Mouse (Mus musculus) heart, postnatal 25 days (tissue): ENCODE data around the gene Stip1. TPM values are rescaled to one million over a fixed set of nuclear protein-coding genes. Genes with fewer than 3 reads are reported as not detected.

ENCODE experiments used
- DNase-seq: peaks from one replicate; pipeline ENCODE4 v3.0.0; 2022; ENCODE audit warnings: low spot score
- intact Hi-C: fragments of 180-260 bp; cut with DNase I; formaldehyde crosslinking; loops from one replicate; pipeline ENCODE4 v1.15.1; 2025
- total RNA-seq, 2 experiments: library from RNA; stranded (reverse); gene quantifications; 2 replicates each; pipeline ENCODE4 v1.2.3; 2021

Gene Stip1
- total RNA-seq, 2 experiments from 2014 or later, result 110 to 129 TPM

GRCm38 (mm10) chr19:6972247-6972917 lies 67.4 kb downstream of the Stip1 start:
- intact Hi-C loops, result no loop called here
- DNase-seq, result no peak

- no peak for DNase-seq
- intact Hi-C loops, result no loop called here
These were observed 68.1 kb downstream of the Stip1 start for GRCm38 (mm10) chr19:6971644-6972043.

Other genes with a start within 250 kb of the Stip1 start
- 10 to 100 TPM; 17.2 to 19.0 TPM for gene Rps6ka4, start 199.3 kb downstream of the Stip1 start, total RNA-seq
- under 1 TPM; 0.55 to 0.73 TPM for gene Ccdc88b, start 181.8 kb downstream of the Stip1 start, total RNA-seq
- gene Trmt112, start 130.3 kb downstream of the Stip1 start, total RNA-seq, result 10 to 100 TPM; 29.2 to 32.6 TPM
- 100 to 1,000 TPM; 722 to 748 TPM for gene Prdx5, start 129.9 kb downstream of the Stip1 start, total RNA-seq
- 100 to 1,000 TPM; 146 to 156 TPM for gene Esrra, start 118.2 kb downstream of the Stip1 start, total RNA-seq
- not detected for gene Catsperz, start 114.6 kb downstream of the Stip1 start, total RNA-seq
- gene Kcnk4, start 105.5 kb downstream of the Stip1 start, total RNA-seq, result under 1 TPM; 0.20 to 0.36 TPM
- gene Bad, start 98.1 kb downstream of the Stip1 start, total RNA-seq, result 10 to 100 TPM; 24.4 to 27.3 TPM
- gene Gpr137, start 97.5 kb downstream of the Stip1 start, total RNA-seq, result 10 to 100 TPM; 35.0 to 38.8 TPM
- gene Ppp1r14b, start 65.0 kb downstream of the Stip1 start, total RNA-seq, result 100 to 1,000 TPM in 1 of 2 experiments, 10 to 100 TPM in 1; 83.5 to 112 TPM
- gene Plcb3, start 63.5 kb downstream of the Stip1 start, total RNA-seq, result 10 to 100 TPM; 15.6 to 17.7 TPM
- gene Fkbp2, start 59.5 kb downstream of the Stip1 start, total RNA-seq, result 10 to 100 TPM; 16.5 to 22.2 TPM
- 100 to 1,000 TPM; 410 to 431 TPM for gene Vegfb, start 52.3 kb downstream of the Stip1 start, total RNA-seq
- 10 to 100 TPM; 48.2 to 56.1 TPM for gene Dnajc4, start 47.4 kb downstream of the Stip1 start, total RNA-seq
- 10 to 100 TPM; 26.9 to 27.9 TPM for gene Nudt22, start 43.9 kb downstream of the Stip1 start, total RNA-seq
- gene Trpt1, start 43.8 kb downstream of the Stip1 start, total RNA-seq, result 10 to 100 TPM; 23.1 to 24.0 TPM
- 1 to 10 TPM; 4.4 to 4.7 TPM for gene Fermt3, start 20.5 kb downstream of the Stip1 start, total RNA-seq
- 100 to 1,000 TPM; 240 to 243 TPM for gene Macrod1, start 16.8 kb upstream of the Stip1 start, total RNA-seq
- 1 to 10 TPM; 1.1 to 1.4 TPM for gene Flrt1, start 65.8 kb upstream of the Stip1 start, total RNA-seq
- gene Otub1, start 166.3 kb upstream of the Stip1 start, total RNA-seq, result 10 to 100 TPM; 74.7 to 82.3 TPM
- gene Cox8a, start 177.6 kb upstream of the Stip1 start, total RNA-seq, result 100 to 1,000 TPM; 407 to 462 TPM
- gene Naa40, start 201.2 kb upstream of the Stip1 start, total RNA-seq, result 10 to 100 TPM; 14.4 to 17.7 TPM
- 1 to 10 TPM; 6.9 to 7.5 TPM for gene Rcor2, start 227.4 kb upstream of the Stip1 start, total RNA-seq